Mouse (Mus musculus) erythroblast, embryonic 14.5 days (primary cell): ENCODE data around the gene Ccr8.

Source experiments
- GATA1 ChIP-seq: IDR thresholded peaks from 2 replicates; pipeline ENCODE4 v1.6.1; 2012; ENCODE audit warnings: low read length, inconsistent platforms, mixed read lengths
- TAL1 ChIP-seq: IDR thresholded peaks from 3 replicates; pipeline ENCODE4 v1.6.1; 2012; ENCODE audit warnings: low read length, inconsistent platforms, mixed read lengths

- no peak for TF ChIP-seq GATA1
- no peak for TF ChIP-seq TAL1
Observed at GRCm38 (mm10) chr9:120091086-120091485, 828 bp upstream of the Ccr8 start.
